Mouse (Mus musculus): ENCODE data around the gene Best2. TPM values are rescaled to one million over a fixed set of nuclear protein-coding genes. Genes with fewer than 3 reads are reported as not detected.

Best2 gene
- polyA plus RNA-seq, 1 experiment from 2014 or later, result not detected

DNA sequence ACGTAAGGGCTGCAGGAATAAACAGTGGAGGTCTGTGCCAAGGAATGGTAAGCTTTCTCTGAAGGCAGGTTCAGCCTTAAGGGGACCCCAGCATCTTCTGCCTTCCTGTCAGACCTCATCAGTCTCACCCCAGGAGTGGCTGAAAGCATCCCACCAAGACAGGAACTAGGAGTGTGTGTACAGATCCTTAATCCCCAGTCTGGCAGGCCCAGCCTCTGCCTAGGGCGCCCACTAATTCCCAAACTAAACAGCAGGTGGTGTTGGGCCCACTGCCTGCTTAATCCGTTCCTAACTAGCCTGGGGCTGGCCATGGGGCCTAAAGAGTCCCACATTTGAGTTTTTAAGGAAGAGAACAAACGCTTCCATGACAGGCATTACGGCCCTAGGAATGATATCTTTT, 2.9 kb upstream of the Best2 start:
- no peaks in the 10 kb centered on the region for H3K9me3 ChIP-seq (ENCODE audit: control insufficient read depth, low read length)
- H3K27me3 ChIP-seq (ENCODE audit: control insufficient read depth, insufficient read depth, low read length), result peaks cover 29% of the 10 kb centered on the region
- no peak overlapping the region for H3K4me3 ChIP-seq (ENCODE audit: control insufficient read depth in 1 of 2, insufficient read depth in 1 of 2, low read depth in 1 of 2, low read length in 2 of 2)
- H3K27ac ChIP-seq (replicated peaks in 1 of 2; ENCODE audit: control insufficient read depth in 1 of 2, insufficient read depth in 1 of 2, low read depth in 2 of 2, low read length in 2 of 2), result no peak overlapping the region
- H3K4me1 ChIP-seq (ENCODE audit: control insufficient read depth in 2 of 2, insufficient read depth in 2 of 2, low read length in 2 of 2), result 0 out of 4 replicates have a peak, but pooled peaks cover 0 to 3% of the 10 kb centered on the region in 2 experiments
- H3K9ac ChIP-seq (ENCODE audit: low read length), result no peak overlapping the region
- WGBS, result 40% methylated on average over 5 of the region's 5 CpGs
- H3K4me2 ChIP-seq (ENCODE audit: low read length), result no peak overlapping the region
- no peak for ATAC-seq (ENCODE audit: insufficient number of reproducible peaks, insufficient read depth, low FRiP score, low read depth)
- H3K36me3 ChIP-seq (ENCODE audit: control insufficient read depth, insufficient read depth, low read length), result peaks cover 52% of the 10 kb centered on the region

DNA sequence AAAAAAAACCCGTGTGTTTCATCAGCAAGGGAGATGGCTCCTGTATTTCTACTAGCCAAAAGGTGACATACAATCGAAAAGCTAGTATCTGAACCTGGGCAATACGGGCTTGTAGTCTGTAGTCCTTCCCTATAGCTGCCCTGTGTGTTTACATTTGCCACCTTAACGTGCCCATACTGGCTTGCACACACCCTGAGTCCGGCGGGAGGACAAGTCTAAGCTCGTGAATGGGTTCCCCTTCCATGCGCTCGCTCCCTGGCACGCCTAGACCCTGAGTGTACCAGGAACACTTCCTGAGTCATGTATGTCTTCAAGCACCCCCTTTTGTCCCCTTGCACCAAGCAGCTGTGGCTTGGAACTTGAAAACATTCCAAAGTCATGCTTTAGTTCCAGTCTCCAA, 2.4 kb upstream of the Best2 start:
- Histone ChIP-seq H3K27ac (replicated peaks in 1 of 2; ENCODE audit: control insufficient read depth in 1 of 2, insufficient read depth in 1 of 2, low read depth in 2 of 2, low read length in 2 of 2) (no peak overlapping the region), H3K4me3 (ENCODE audit: control insufficient read depth in 1 of 2, insufficient read depth in 1 of 2, low read depth in 1 of 2, low read length in 2 of 2) (no peak overlapping the region), H3K36me3 (ENCODE audit: control insufficient read depth, insufficient read depth, low read length) (peaks cover 48% of the 10 kb centered on the region), H3K9me3 (ENCODE audit: control insufficient read depth, low read length) (no peaks in the 10 kb centered on the region), H3K9ac (ENCODE audit: low read length) (no peak overlapping the region), H3K4me1 (ENCODE audit: control insufficient read depth in 2 of 2, insufficient read depth in 2 of 2, low read length in 2 of 2) (0 out of 4 replicates have a peak, but pooled peaks cover 0 to 3% of the 10 kb centered on the region in 2 experiments), H3K4me2 (ENCODE audit: low read length) (no peak overlapping the region), H3K27me3 (ENCODE audit: control insufficient read depth, insufficient read depth, low read length) (peaks cover 32% of the 10 kb centered on the region)
- 64% methylated on average over 10 of the region's 10 CpGs for WGBS
- ATAC-seq (ENCODE audit: insufficient number of reproducible peaks, insufficient read depth, low FRiP score, low read depth), result no peak

DNA sequence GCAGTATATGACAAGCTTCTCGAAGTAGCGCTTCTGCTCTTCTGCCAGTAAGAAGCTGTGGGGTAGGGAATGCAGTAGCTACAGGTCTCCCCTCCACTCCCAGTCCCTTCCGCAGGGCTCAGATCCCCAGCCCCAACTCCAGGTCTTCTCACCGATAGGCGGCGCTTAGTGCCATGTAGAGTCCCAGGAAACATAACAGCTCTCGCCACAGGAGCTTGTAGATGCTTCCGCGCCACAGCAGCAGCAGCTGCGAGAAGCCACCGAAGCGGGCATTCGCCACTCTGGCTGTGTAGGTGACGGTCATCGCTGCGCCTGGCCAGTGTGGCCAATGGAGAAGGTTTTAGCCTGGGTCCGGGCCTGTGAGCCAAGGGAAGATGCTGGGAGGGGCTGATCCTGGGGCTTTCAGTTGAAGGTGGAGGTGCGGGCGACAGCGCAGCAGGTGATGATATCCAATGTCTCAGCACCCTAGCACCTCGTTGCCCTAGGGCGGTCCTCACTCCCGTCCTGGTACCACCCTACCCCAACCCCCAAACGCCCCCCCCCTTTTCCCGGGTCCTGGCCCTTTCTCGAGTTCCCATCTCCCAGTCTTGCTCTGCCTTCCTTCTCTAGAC, 996 bp downstream of the Best2 start:
- Histone ChIP-seq H3K4me1 (ENCODE audit: control insufficient read depth in 2 of 2, insufficient read depth in 2 of 2, low read length in 2 of 2) (0 out of 4 replicates have a peak, but pooled peaks cover 0 to 3% of the 10 kb centered on the region in 2 experiments), H3K36me3 (ENCODE audit: control insufficient read depth, insufficient read depth, low read length) (peaks cover 14% of the 10 kb centered on the region), H3K27me3 (ENCODE audit: control insufficient read depth, insufficient read depth, low read length) (peaks cover 59% of the 10 kb centered on the region), H3K9ac (ENCODE audit: low read length) (0 out of 2 replicates have a peak overlapping the region, but pooled peaks have one; percentile 14), H3K9me3 (ENCODE audit: control insufficient read depth, low read length) (no peaks in the 10 kb centered on the region), H3K4me3 (ENCODE audit: control insufficient read depth in 1 of 2, insufficient read depth in 1 of 2, low read depth in 1 of 2, low read length in 2 of 2) (peak overlapping the region; percentile 20 to 21), H3K4me2 (ENCODE audit: low read length) (peak overlapping the region; percentile 59), H3K27ac (replicated peaks in 1 of 2; ENCODE audit: control insufficient read depth in 1 of 2, insufficient read depth in 1 of 2, low read depth in 2 of 2, low read length in 2 of 2) (no peak overlapping the region)
- no peak for ATAC-seq (ENCODE audit: insufficient number of reproducible peaks, insufficient read depth, low FRiP score, low read depth)
- 4% methylated on average over 25 of the region's 26 CpGs for WGBS

DNA sequence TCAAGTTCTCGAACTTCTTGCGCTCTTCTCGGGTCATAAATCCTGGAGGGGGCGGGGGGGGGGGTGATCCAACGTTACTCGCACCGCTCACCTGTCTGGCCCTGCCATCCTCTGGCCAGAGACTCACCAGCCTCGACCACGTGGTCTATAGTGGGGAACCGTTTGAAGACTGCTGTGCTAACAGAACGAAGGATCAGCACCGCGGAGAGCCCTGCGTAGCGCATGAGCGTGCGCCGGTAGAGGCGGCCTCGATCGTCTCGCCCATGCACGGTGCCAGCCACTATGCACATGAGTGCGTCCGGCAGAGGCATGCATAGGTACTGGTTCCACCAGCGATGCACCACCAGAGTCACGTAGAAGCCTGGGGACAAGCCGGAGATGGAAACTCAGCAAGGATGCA, 3.1 kb downstream of the Best2 start:
- H3K27me3 ChIP-seq (ENCODE audit: control insufficient read depth, insufficient read depth, low read length), result peaks cover 75% of the 10 kb centered on the region
- no peak for ATAC-seq (ENCODE audit: insufficient number of reproducible peaks, insufficient read depth, low FRiP score, low read depth)
- no peak overlapping the region for H3K4me3 ChIP-seq (ENCODE audit: control insufficient read depth in 1 of 2, insufficient read depth in 1 of 2, low read depth in 1 of 2, low read length in 2 of 2)
- WGBS, result 11% methylated on average over 28 of the region's 28 CpGs
- no peak overlapping the region for H3K4me2 ChIP-seq (ENCODE audit: low read length)
- no peaks in the 10 kb centered on the region for H3K36me3 ChIP-seq (ENCODE audit: control insufficient read depth, insufficient read depth, low read length)
- no peak overlapping the region for H3K9ac ChIP-seq (ENCODE audit: low read length)
- no peak overlapping the region for H3K27ac ChIP-seq (replicated peaks in 1 of 2; ENCODE audit: control insufficient read depth in 1 of 2, insufficient read depth in 1 of 2, low read depth in 2 of 2, low read length in 2 of 2)
- H3K4me1 ChIP-seq (ENCODE audit: control insufficient read depth in 2 of 2, insufficient read depth in 2 of 2, low read length in 2 of 2), result 0 out of 4 replicates have a peak, but pooled peaks cover 0 to 3% of the 10 kb centered on the region in 2 experiments
- H3K9me3 ChIP-seq (ENCODE audit: control insufficient read depth, low read length), result no peaks in the 10 kb centered on the region

DNA sequence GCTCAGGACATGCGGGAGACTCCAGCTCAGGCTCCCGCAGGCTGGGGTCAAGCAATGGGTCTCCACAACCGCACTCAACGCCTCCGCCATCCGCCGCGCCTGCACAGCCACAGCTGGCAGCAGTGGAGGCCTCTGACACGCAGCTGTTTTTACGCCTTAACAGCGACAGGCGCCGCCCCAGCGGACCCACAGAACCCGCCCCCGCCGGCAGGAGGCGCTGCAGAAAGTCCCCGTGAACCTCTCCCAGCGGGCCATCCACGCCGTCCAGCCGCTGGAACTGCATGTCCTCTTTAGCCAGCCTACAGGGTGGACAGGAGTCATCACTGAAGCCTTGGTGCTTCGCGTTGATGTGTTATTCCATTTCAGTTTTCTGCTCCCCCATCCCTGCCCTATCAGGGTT, 6.6 kb downstream of the Best2 start:
- no peak overlapping the region for H3K4me2 ChIP-seq (ENCODE audit: low read length)
- no peaks in the 10 kb centered on the region for H3K36me3 ChIP-seq (ENCODE audit: control insufficient read depth, insufficient read depth, low read length)
- no peak for ATAC-seq (ENCODE audit: insufficient number of reproducible peaks, insufficient read depth, low FRiP score, low read depth)
- WGBS, result 10% methylated on average over 25 of the region's 25 CpGs
- H3K9me3 ChIP-seq (ENCODE audit: control insufficient read depth, low read length), result no peaks in the 10 kb centered on the region
- peaks cover 57% of the 10 kb centered on the region for H3K27me3 ChIP-seq (ENCODE audit: control insufficient read depth, insufficient read depth, low read length)
- H3K4me1 ChIP-seq (ENCODE audit: control insufficient read depth in 2 of 2, insufficient read depth in 2 of 2, low read length in 2 of 2), result no peaks in the 10 kb centered on the region
- H3K9ac ChIP-seq (ENCODE audit: low read length), result no peak overlapping the region
- H3K27ac ChIP-seq (replicated peaks in 1 of 2; ENCODE audit: control insufficient read depth in 1 of 2, insufficient read depth in 1 of 2, low read depth in 2 of 2, low read length in 2 of 2), result no peak overlapping the region
- H3K4me3 ChIP-seq (ENCODE audit: control insufficient read depth in 1 of 2, insufficient read depth in 1 of 2, low read depth in 1 of 2, low read length in 2 of 2), result no peak overlapping the region

DNA sequence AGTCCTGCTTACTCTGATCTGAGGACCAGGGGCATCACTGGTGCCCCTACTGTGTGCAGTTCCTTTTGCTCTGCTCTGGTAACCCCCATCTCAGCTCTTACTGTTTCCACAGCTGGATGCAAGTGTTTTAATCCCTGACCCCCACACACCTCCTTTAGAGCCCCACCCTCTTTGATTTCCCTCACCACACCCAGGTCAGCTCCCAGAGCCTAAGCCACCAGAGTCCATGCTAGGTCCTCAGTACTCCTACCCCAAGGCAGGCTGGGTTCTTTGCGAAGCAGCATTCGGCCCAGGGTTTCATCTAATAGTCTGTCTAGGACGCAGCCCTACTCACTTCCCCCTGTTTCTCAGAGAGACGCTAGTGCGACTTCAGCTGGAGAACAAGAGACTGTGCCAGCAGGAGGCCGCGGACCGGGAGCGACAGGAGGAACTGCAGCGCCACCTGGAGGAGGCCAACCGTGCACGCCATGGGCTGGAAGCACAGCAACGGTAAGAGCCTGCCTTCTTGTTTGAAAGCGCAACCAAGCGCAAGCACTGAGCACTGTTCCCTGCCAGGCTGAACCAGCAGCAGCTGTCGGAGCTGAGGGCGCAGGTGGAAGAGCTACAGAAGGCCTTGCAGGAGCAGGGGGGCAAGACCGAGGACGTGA, 16.6 kb downstream of the Best2 start:
- Histone ChIP-seq H3K9ac (ENCODE audit: low read length) (peak overlapping the region; percentile 34; the same call in 1 of the 2 replicates), H3K36me3 (ENCODE audit: control insufficient read depth, insufficient read depth, low read length) (no peaks in the 10 kb centered on the region)
- peak; percentile 67 for ATAC-seq (ENCODE audit: insufficient number of reproducible peaks, insufficient read depth, low FRiP score, low read depth)

DNA sequence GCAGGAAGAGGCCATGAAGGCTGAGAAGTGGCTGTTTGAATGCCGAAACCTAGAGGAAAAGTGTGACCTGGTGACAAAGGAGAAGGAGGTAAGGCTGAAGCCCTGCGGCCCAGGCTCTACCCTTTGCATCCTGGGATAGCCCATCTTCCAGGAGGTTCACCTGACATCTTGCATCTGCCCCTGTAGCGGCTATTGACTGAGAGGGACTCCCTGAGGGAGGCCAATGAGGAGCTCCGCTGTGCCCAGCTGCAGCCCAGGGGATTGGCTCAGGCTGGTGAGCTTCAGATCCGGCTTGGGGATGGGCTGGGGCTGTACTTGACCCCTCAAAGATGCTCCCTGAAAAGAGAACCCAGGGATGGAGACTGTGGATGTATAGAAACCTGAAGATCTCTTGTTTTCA, 17.4 kb downstream of the Best2 start:
- no peaks in the 10 kb centered on the region for H3K36me3 ChIP-seq (ENCODE audit: control insufficient read depth, insufficient read depth, low read length)
- no peaks in the 10 kb centered on the region for H3K9me3 ChIP-seq (ENCODE audit: control insufficient read depth, low read length)
- H3K9ac ChIP-seq (ENCODE audit: low read length), result no peak overlapping the region
- no peak overlapping the region for H3K27ac ChIP-seq (replicated peaks in 1 of 2; ENCODE audit: control insufficient read depth in 1 of 2, insufficient read depth in 1 of 2, low read depth in 2 of 2, low read length in 2 of 2)
- ATAC-seq (ENCODE audit: insufficient number of reproducible peaks, insufficient read depth, low FRiP score, low read depth), result no peak
- WGBS, result 84% methylated on average over 5 of the region's 5 CpGs
- no peak overlapping the region for H3K4me3 ChIP-seq (ENCODE audit: control insufficient read depth in 1 of 2, insufficient read depth in 1 of 2, low read depth in 1 of 2, low read length in 2 of 2)
- peaks cover 28% of the 10 kb centered on the region for H3K27me3 ChIP-seq (ENCODE audit: control insufficient read depth, insufficient read depth, low read length)
- H3K4me1 ChIP-seq (ENCODE audit: control insufficient read depth in 2 of 2, insufficient read depth in 2 of 2, low read length in 2 of 2), result peaks cover 2% of the 10 kb centered on the region in 2 experiments; a peak in 1 of 4 replicates
- no peak overlapping the region for H3K4me2 ChIP-seq (ENCODE audit: low read length)

More for the DNA sequence above, 16.6 kb downstream of the Best2 start:
- Histone ChIP-seq H3K4me2 (ENCODE audit: low read length) (peak overlapping the region; percentile 39), H3K9me3 (ENCODE audit: control insufficient read depth, low read length) (no peaks in the 10 kb centered on the region), H3K27ac (replicated peaks in 1 of 2; ENCODE audit: control insufficient read depth in 1 of 2, insufficient read depth in 1 of 2, low read depth in 2 of 2, low read length in 2 of 2) (no peak overlapping the region), H3K4me3 (ENCODE audit: control insufficient read depth in 1 of 2, insufficient read depth in 1 of 2, low read depth in 1 of 2, low read length in 2 of 2) (no peak overlapping the region), H3K27me3 (ENCODE audit: control insufficient read depth, insufficient read depth, low read length) (peaks cover 28% of the 10 kb centered on the region), H3K4me1 (ENCODE audit: control insufficient read depth in 2 of 2, insufficient read depth in 2 of 2, low read length in 2 of 2) (peaks cover 2% of the 10 kb centered on the region in 2 experiments; a peak in 1 of 4 replicates)
- WGBS, result 5% methylated on average over 19 of the region's 19 CpGs
